Mouse (Mus musculus) MEL (cell line): ENCODE measurements around the gene Ifi206. TPM values are rescaled to one million over a fixed set of nuclear protein-coding genes. Genes with fewer than 3 reads are reported as not detected.

Experiments used
- DNase-seq: peaks from one replicate; pipeline ENCODE4 v3.0.0; 2011; ENCODE audit warnings: low read depth, low spot score
- H3K27ac ChIP-seq: 2 replicates; pipeline ENCODE4 v1.5.1; 2012; ENCODE audit warnings: low read depth, mild to moderate bottlenecking, control low read depth, low read length, moderate library complexity; ENCODE audit not compliant: control insufficient read depth
- H3K27me3 ChIP-seq, 2 experiments: fragments of 150-350 bp in 1 of 2; sonication (generic) in 1 of 2; 2 replicates each; pipeline ENCODE4 v1.6.1; 2012; ENCODE audit warnings: low read length in 2 of 2, mild to moderate bottlenecking in 2 of 2, improper control_type of control experiment in 1 of 2, moderate library complexity in 1 of 2; ENCODE audit not compliant: insufficient read depth in 2 of 2, control insufficient read depth in 1 of 2
- H3K36me3 ChIP-seq, 2 experiments: 2 replicates each; pipeline ENCODE4 v1.6.1; 2012 to 2014; ENCODE audit warnings: low read length in 2 of 2, improper control_type of control experiment in 1 of 2, inconsistent platforms in 1 of 2, mild to moderate bottlenecking in 1 of 2; ENCODE audit not compliant: insufficient read depth in 2 of 2, control insufficient read depth in 1 of 2
- H3K4me1 ChIP-seq, 2 experiments: fragments of 150-350 bp in 1 of 2; sonication (generic) in 1 of 2; 2 replicates each; pipeline ENCODE4 v1.6.1; 2012; ENCODE audit warnings: low read length in 2 of 2, improper control_type of control experiment in 1 of 2, mild to moderate bottlenecking in 1 of 2; ENCODE audit not compliant: insufficient read depth in 2 of 2, control insufficient read depth in 1 of 2
- H3K4me3 ChIP-seq, 2 experiments: fragments of 150-350 bp in 1 of 2; sonication (generic) in 1 of 2; 2 replicates each; pipeline ENCODE4 v1.5.1; 2012; ENCODE audit warnings: low read depth in 2 of 2, low read length in 2 of 2, mild to moderate bottlenecking in 2 of 2, moderate library complexity in 2 of 2, control low read depth in 1 of 2, improper control_type of control experiment in 1 of 2; ENCODE audit not compliant: control insufficient read depth in 1 of 2, insufficient read depth in 1 of 2
- H3K79me2 ChIP-seq: 2 replicates; pipeline ENCODE4 v1.6.1; 2012; ENCODE audit warnings: mild to moderate bottlenecking, low read length, moderate library complexity; ENCODE audit not compliant: control insufficient read depth, poor library complexity, insufficient read depth
- H3K9ac ChIP-seq: 2 replicates; pipeline ENCODE4 v1.6.1; 2012; ENCODE audit warnings: low read depth, mild to moderate bottlenecking, control low read depth, low read length, moderate library complexity; ENCODE audit not compliant: control insufficient read depth, poor library complexity, severe bottlenecking
- H3K9me3 ChIP-seq: fragments of 150-350 bp; sonication (generic); replicated peaks from 2 replicates; pipeline ENCODE4 v1.6.1; 2012; ENCODE audit warnings: mild to moderate bottlenecking, low read length, improper control_type of control experiment, moderate library complexity; ENCODE audit not compliant: insufficient read depth
- BHLHE40 ChIP-seq: IDR thresholded peaks from 2 replicates; pipeline ENCODE4 v1.6.1; 2012; ENCODE audit warnings: low read depth, mild to moderate bottlenecking, inconsistent platforms, low read length, improper control_type of control experiment, borderline replicate concordance
- CHD2 ChIP-seq: IDR thresholded peaks from 2 replicates; pipeline ENCODE4 v1.6.1; 2011; ENCODE audit warnings: low read length, improper control_type of control experiment
- ELF1 ChIP-seq: IDR thresholded peaks from 2 replicates; pipeline ENCODE4 v1.6.1; 2014; ENCODE audit warnings: low read depth, mild to moderate bottlenecking, inconsistent platforms, low read length, improper control_type of control experiment, moderate library complexity
- EP300 ChIP-seq, 2 experiments: IDR thresholded peaks; 2 replicates each; pipeline ENCODE4 v1.6.1; 2011; ENCODE audit warnings: improper control_type of control experiment in 2 of 2, low read length in 2 of 2, low read depth in 1 of 2, mild to moderate bottlenecking in 1 of 2
- ETS1 ChIP-seq: IDR thresholded peaks from 2 replicates; pipeline ENCODE4 v1.6.1; 2012; ENCODE audit warnings: low read depth, mild to moderate bottlenecking, inconsistent platforms, low read length, improper control_type of control experiment, moderate library complexity
- GABPA ChIP-seq: IDR thresholded peaks from 2 replicates; pipeline ENCODE4 v1.6.1; 2012; ENCODE audit warnings: low read depth, mild to moderate bottlenecking, inconsistent platforms, low read length, improper control_type of control experiment, moderate library complexity
- GATA1 ChIP-seq: IDR thresholded peaks from 2 replicates; pipeline ENCODE4 v1.6.1; 2011; ENCODE audit warnings: low read depth, low read length, improper control_type of control experiment
- KAT2A ChIP-seq: conservative IDR thresholded peaks from 2 replicates; pipeline ENCODE4 v1.6.1; 2012; ENCODE audit warnings: low read depth, low read length, improper control_type of control experiment, inconsistent platforms
- MAFK ChIP-seq: IDR thresholded peaks from 2 replicates; pipeline ENCODE4 v1.6.1; 2011; ENCODE audit warnings: low read depth, mild to moderate bottlenecking, low read length, improper control_type of control experiment, borderline replicate concordance
- MAZ ChIP-seq: IDR thresholded peaks from 2 replicates; pipeline ENCODE4 v1.6.1; 2012; ENCODE audit warnings: low read depth, mild to moderate bottlenecking, inconsistent platforms, low read length, improper control_type of control experiment
- MEF2A ChIP-seq: IDR thresholded peaks from 2 replicates; pipeline ENCODE4 v1.6.1; 2014; ENCODE audit warnings: low read depth, mild to moderate bottlenecking, inconsistent platforms, low read length, improper control_type of control experiment; ENCODE audit not compliant: poor library complexity, insufficient replicate concordance, severe bottlenecking; ENCODE audit errors: extremely low read depth
- MXI1 ChIP-seq: IDR thresholded peaks from 2 replicates; pipeline ENCODE4 v1.6.1; 2011; ENCODE audit warnings: mild to moderate bottlenecking, low read depth, low read length, improper control_type of control experiment
- MYC ChIP-seq: IDR thresholded peaks from 2 replicates; pipeline ENCODE4 v1.6.1; 2011; ENCODE audit warnings: low read depth, mild to moderate bottlenecking, low read length, improper control_type of control experiment, moderate library complexity
- RCOR1 ChIP-seq: IDR thresholded peaks from 2 replicates; pipeline ENCODE4 v1.6.1; 2012; ENCODE audit warnings: low read depth, mild to moderate bottlenecking, inconsistent platforms, low read length, improper control_type of control experiment
- SMC3 ChIP-seq: IDR thresholded peaks from 2 replicates; pipeline ENCODE4 v1.6.1; 2011; ENCODE audit warnings: low read depth, low read length, improper control_type of control experiment
- TAL1 ChIP-seq: IDR thresholded peaks from 2 replicates; pipeline ENCODE4 v1.6.1; 2012; ENCODE audit warnings: mild to moderate bottlenecking, inconsistent platforms, low read length, moderate library complexity, mixed read lengths
- TBP ChIP-seq: IDR thresholded peaks from 2 replicates; pipeline ENCODE4 v1.8.0; 2011; ENCODE audit warnings: low read depth, low read length, improper control_type of control experiment
- TCF12 ChIP-seq: IDR thresholded peaks from 2 replicates; pipeline ENCODE4 v1.6.1; 2014; ENCODE audit warnings: low read depth, mild to moderate bottlenecking, inconsistent platforms, low read length, improper control_type of control experiment, moderate library complexity
- USF1 ChIP-seq: IDR thresholded peaks from 2 replicates; pipeline ENCODE4 v1.6.1; 2014; ENCODE audit warnings: low read depth, mild to moderate bottlenecking, inconsistent platforms, low read length, improper control_type of control experiment, moderate library complexity
- ZKSCAN1 ChIP-seq: IDR thresholded peaks from 2 replicates; pipeline ENCODE4 v1.6.1; 2012; ENCODE audit warnings: low read depth, mild to moderate bottlenecking, inconsistent platforms, low read length, improper control_type of control experiment, moderate library complexity
- polyA plus RNA-seq, 2 experiments: library from polyadenylated mRNA; stranded (reverse) in 1 of 2; unstranded in 1 of 2; fragments of >175 nt in 1 of 2; fragments of >200 nt in 1 of 2; gene quantifications; 2 replicates each; pipeline versions ENCODE4 v1.2.1 to v1.2.4; 2012; ENCODE audit warnings: low replicate concordance in 2 of 2, low read depth in 1 of 2; ENCODE audit not compliant: insufficient read length in 2 of 2, insufficient read depth in 1 of 2, missing spikeins in 1 of 2
- total RNA-seq: library from RNA; depleted of rRNA; stranded (reverse); fragments of 300-350 nt; gene quantifications from 2 replicates; pipeline ENCODE4 v1.2.3, GENCODE M21; 2012

The Ifi206 gene
- total and polyA plus RNA-seq, 3 experiments, result not detected

- Histone ChIP-seq H3K36me3 (peaks cover 0 to 16% of the 10 kb centered on the region in 2 experiments; a peak in 2 of 4 replicates), H3K27me3 (no peaks in the 10 kb centered on the region), H3K9ac (no peak overlapping the region), H3K27ac (no peak overlapping the region), H3K4me1 (peaks cover 3 to 15% of the 10 kb centered on the region in 2 experiments), H3K4me3 (no peak overlapping the region), H3K79me2 (no peaks in the 10 kb centered on the region), H3K9me3 (no peaks in the 10 kb centered on the region)
- TF ChIP-seq RCOR1 (peak; percentile 72), BHLHE40 (peak; percentile 43; the same call in 1 of the 2 replicates), MXI1 (0 out of 2 replicates have a peak, but pooled peaks have one; percentile 18), KAT2A (no peak), MAFK (no peak), USF1 (0 out of 2 replicates have a peak, but pooled peaks have one; percentile 21), ELF1 (peak; percentile 37; the same call in 1 of the 2 replicates), TCF12 (peak; percentile 70), EP300 (IDR thresholded peaks at IDR 0.05; ENCODE audit: low read depth in 1 of 2, low read length in 2 of 2) (peak; percentile 76 to 77), GATA1 (peak; percentile 76), ETS1 (peak; percentile 55)
- peak; percentile 59 for DNase-seq
These were observed 50.2 kb downstream of the Ifi206 start for GRCm38 (mm10) chr1:173440681-173441080.

- Histone ChIP-seq H3K27me3 (no peaks in the 10 kb centered on the region), H3K9me3 (no peaks in the 10 kb centered on the region), H3K36me3 (peaks cover 0 to 16% of the 10 kb centered on the region in 2 experiments; a peak in 2 of 4 replicates), H3K4me1 (peaks cover 3 to 15% of the 10 kb centered on the region in 2 experiments), H3K79me2 (no peaks in the 10 kb centered on the region), H3K9ac (no peak overlapping the region), H3K27ac (no peak overlapping the region), H3K4me3 (no peak overlapping the region)
- TF ChIP-seq ZKSCAN1 (no peak), KAT2A (no peak), MEF2A (no peak), MYC (no peak), MXI1 (no peak), GABPA (no peak), CHD2 (no peak), TBP (no peak), TAL1 (no peak), GATA1 (no peak), MAZ (no peak), SMC3 (no peak)
- peak; percentile 19 for DNase-seq
These were observed 53.5 kb downstream of the Ifi206 start for GRCm38 (mm10) chr1:173437161-173437953.
